Mouse (Mus musculus) kidney, postnatal 4 days (tissue): ENCODE data around the gene Arhgap4.

ENCODE experiments used
- DNase-seq, 2 experiments: peaks; one replicate each; pipeline ENCODE4 v3.0.0; 2021; ENCODE audit warnings: mixed read lengths in 2 of 2

Arhgap4 gene

DNA sequence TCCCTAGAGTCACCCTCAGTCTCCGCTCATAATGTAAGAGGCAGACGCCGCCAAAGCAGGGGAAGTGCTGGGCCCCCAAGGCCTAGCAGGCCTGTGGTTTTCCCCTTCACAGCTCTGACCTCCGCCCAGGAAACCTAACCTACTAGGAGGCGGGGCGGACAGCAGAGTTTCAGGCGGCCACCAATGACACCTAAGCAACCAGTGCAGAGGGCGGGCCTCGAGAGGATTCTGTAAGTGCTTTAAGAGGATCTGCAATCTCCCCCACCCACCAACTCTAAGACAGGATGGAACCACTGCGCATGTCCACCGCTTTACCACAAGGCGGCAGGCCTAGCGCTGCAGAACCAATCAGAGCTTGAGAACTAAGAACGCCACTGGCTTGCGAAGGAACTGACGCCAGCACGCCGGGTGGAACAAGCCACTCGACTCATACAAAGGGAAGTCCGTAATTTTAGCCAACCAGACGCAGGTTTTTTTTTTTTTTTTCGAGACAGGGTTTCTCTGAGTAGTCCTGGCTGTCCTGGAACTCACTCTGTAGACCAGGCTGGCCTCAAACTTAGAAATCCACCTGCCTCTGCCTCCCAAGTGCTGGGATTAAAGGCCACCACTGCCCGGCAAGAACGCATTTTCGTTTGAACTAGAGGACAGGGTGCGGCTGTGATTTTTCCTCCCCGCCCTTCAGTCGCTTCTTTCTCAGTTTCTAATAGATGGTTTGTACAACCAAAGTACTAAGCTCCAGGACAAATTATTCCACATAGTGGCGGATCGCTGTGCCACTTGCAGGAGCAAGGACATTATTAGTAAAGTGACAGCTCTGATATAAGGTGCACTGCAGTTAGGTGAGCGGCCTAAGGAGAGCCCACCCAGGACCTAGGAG is 6.6 kb downstream of the Arhgap4 start:
- peak; percentile 88 to 92 for DNase-seq

DNA sequence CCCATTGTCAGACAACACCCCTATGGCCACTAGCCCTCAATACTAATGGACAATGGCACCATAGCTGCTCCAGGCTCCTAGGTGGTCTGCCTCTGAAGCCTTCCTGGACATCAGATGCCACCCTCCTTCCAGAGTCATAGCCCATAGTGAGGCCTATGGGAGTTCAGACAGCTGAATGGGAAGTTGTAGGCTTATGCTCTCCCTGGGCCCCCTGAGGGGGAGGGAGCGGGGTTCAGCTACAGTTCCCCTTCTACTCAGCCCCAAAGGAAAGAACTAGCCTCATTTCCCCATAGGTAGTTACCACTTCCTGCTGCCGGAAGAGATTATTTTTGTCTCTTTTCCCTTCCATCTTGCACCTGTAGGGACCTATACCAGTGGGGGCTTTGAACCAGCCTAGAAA is 10.1 kb downstream of the Arhgap4 start:
- DNase-seq: no peak

DNA sequence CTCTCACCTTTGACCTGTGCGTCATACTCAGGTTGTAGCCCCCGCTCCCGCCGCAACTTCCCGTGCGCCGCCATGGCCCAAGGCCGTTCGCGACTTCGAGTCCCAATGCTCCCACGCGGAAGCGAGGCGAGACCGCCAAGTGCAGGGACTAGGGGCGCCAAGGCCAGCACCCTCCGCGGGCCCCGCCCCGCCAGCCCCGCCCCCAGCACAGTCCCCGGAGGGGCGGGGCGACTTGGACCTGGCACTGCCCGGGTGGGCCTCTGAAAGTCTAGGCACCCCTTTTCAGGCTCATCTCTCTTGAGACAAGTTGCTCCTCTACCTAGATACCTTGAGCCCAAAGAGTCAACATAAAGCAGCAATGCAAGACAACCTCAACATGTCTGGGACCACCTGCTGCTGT is 10.5 kb downstream of the Arhgap4 start:
- peak; percentile 13 to 39 for DNase-seq

DNA sequence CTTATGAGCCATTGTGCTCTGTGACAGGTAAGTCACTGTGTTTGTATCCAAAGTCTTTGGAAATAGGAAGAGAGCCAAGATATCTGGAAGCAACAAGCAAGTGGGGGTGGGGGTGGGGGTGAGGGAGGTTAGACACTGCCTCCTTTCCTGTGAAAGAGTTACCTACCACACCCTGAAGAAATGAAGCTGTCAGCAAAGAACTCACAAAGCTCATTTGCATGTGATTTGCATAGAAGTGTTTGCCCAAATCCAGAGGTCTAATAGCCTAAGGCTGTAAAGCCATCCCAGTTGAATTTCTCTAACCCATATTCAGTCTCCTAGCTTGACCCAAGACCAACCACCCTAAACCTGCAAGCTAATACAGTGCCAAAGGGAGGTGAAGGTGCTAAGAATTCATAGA is 11.2 kb downstream of the Arhgap4 start:
- DNase-seq: no peak

DNA sequence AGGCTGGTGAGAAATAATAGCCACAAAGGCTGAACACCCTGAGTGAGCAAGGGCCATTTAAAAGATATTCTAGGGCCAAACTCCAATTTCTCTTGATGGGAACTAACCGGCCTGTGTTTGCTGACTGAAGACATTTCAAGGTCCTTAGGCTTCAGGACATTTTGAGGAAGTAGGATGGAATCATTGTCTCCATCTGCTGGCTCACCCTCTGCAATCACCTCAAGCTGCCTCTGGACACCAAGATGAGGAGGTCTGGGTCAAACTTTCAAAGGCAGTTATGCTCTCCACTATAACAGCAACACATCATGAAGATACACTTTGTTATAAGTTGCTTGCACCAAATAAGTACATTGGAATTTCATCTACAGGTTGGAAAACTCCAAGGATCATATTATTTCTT is 11.6 kb downstream of the Arhgap4 start:
- DNase-seq: no peak

DNA sequence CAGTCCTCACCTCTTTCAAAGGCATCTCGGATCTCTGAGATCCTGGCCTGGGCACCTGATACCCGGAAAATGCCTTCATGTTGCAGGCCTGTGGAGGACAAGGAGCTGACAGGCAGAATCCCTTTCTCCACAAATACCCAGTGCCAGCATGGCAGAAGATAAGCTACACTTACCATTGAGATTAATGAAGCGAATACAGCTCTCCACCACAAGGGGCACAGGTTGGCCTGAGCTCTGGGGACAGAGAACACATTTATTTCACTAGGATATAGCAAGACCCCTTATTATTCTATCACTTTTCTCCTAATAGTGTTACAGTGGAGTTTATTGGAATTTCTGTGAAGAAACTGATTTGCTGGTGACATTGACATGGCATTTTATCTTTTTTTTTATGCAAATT is 23.7 kb downstream of the Arhgap4 start:
- DNase-seq: no peak

DNA sequence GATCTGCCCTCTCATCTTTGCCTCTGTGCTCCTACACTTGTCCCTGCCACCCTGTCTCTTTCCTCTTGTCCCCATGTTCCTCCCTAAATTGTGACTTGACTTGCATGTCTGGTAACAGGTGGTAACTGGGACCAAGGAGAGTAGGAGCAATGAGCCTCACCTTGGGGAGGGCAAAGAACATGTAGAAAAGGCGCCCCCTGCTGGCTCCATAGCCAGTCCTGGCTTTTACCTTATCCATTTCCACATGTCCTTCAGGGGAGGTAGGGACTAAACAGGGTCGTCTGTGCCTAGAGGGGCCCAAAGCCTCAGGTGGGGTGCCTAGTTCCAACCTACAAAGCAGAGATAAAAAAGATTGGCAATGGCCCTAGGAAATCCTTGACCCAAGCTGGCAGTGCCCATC is 26.0 kb downstream of the Arhgap4 start, which contains the start of gene L1cam:
L1cam (minus strand) TSS at position 387 of the 400 bp plus-strand sequence.
- peak; percentile 72 to 74 for DNase-seq

DNA sequence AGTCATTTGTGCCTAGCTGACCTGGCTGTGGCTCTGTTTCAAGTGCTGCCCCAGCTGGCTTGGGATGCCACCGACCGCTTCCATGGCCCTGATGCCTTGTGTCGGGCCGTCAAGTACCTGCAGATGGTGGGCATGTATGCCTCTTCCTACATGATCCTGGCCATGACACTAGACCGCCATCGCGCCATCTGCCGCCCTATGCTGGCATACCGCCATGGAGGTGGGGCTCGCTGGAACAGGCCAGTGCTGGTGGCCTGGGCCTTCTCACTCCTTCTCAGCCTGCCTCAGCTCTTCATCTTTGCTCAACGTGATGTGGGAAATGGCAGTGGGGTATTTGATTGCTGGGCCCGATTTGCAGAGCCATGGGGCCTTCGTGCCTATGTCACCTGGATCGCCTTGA is 28.8 kb downstream of the Arhgap4 start:
- DNase-seq: no peak

DNA sequence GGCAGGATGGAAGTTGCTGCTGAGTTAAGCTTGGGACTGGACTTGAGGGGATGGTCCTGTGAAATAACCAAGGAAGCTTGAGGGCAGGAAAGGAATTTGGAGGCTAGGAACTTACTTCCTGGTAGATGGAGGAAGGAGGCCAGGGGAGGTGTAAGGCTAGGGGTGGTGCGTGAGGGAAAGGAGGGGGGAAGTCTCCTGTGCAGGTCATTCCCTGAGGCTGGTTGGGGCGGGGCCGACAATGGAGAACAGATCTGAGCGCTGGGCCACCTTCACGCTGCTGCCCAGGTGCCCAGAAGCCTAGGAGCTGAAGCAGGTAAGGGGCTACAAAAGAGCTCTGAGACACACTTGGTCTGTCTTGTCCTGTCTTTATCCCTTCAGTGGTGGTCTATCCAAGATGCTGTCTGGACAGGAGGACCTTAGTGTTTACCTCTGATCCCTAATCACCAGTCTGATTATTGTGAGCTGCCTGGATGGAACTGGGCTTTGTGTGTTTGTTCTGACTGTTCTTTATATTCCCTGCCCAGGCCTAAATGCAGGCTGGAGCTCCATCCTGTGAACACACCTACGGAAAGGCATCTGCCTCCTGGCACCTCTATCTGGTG is 30.0 kb downstream of the Arhgap4 start, which contains the start of gene Avpr2:
Avpr2 (plus strand) TSS at position 552 of the 602 bp plus-strand sequence.
- DNase-seq: peak; percentile 17 to 20

DNA sequence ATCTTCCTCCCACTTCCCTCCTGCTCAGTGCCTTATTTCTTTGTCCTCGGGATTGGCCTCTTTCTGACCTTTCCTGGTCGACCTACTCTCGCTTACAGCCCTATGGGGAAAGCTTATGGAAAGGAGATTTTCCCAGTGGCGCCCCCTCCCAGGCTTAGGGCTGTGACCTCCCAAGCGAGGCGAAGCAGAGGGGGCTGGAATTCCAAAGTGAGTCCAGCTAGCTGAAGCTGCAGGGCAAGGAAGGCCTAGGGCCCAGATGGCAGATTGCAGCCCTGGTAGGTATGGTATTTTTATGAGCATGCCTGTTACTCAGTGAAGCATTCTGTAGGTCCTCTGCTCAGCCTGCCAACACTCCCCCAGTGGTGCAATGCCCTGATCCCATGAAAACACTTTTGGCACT is 40.2 kb downstream of the Arhgap4 start:
- peak; percentile 49 to 69 for DNase-seq

DNA sequence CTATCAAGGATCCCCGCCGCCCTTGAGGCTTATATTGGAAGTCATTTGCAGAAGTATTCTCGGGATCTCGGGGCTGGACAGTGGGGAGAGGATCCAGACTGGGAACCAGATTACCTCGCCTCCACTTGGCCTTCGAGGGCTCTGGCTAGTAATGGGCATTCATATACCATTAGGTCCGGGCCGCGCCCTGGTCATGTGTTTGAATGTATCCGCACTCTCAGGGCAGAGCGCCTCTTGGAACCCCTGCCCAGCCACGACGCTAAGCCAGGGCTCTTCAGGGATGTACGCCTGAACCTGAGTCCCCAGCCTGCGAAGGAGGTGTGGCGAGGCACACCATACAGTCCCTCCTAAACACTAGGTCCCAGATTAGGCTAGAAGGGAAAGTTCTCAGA is 40.6 kb downstream of the Arhgap4 start:
- peak; percentile 6 to 28 for DNase-seq

DNA sequence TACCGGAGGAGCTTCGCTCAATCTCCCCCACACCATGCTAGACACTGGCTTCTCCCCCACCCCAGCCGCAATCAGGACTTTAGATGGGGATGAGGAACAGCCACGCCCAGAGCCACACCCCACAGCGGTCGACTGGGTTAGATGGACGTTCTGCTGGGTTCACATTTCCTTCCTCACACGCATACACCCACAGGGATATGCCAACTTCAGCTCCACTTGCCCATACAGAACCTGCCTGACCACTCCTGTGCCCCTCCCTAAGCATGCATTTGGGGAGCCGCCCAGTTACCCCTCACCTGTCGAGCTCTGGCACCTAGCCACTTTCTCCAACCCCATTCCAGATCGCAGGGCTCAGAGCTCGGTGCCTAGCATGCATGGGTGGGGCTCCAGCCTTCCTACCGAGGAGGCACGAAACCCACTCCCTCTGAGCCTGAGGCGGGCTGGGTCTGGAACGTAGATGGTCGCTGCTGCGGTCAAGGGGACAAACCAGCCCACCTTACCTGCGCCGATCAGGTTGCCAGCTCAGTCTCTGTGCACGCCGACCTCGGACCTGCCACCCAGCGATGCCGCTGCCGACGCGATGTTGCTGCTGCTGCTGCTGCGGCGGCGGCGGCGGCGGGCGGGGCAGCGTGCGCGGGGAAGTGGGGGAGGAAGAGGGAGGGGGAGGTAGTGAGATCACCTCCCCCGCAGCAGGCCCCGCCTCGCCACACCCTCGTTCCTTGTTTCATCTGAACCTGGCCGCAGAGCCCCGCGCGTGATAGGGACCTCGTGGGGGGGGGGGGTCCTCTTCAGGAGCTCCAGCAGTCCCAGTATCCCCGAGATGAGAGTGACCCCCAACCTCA is 41.3 kb downstream of the Arhgap4 start:
- DNase-seq: peak; percentile 57 to 74

DNA sequence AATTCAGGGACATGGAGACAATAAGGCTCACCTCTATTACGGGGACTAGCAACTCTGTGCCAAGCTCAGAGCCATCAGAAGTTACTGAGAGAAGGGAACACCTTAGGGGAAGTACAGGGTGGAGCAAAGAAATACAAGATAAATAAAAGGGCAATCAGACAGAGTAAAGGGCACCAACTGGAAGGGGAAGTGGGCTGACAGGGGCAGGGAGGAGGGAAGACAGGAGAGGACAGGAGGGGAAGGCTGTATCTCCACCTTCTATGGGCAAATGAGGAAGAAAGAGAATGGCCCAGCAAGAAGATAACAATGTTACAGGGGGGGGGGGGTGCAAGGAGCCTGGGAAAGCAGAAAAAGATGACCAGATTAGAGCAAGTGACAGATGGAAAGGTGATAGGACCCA is 44.7 kb downstream of the Arhgap4 start:
- no peak for DNase-seq

DNA sequence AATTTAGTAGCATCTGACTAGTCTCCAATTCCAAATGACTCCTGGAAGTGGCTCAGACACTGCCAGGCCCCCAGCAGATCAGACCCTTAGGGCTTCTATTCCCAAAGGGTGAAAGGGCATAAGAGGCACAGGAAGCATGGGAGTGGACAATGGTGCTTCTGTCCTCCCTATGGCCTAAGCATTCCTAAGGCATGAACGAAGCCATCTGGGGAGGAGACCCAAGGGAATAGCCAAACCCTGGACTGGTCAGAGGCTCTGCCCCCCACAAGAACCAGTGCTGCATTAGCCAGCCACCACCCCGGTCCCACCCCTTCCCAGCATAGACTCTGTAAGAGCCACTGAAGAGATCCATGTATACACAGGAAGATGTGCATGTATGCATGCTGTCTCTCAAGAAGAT is 45.8 kb downstream of the Arhgap4 start:
- DNase-seq: no peak

DNA sequence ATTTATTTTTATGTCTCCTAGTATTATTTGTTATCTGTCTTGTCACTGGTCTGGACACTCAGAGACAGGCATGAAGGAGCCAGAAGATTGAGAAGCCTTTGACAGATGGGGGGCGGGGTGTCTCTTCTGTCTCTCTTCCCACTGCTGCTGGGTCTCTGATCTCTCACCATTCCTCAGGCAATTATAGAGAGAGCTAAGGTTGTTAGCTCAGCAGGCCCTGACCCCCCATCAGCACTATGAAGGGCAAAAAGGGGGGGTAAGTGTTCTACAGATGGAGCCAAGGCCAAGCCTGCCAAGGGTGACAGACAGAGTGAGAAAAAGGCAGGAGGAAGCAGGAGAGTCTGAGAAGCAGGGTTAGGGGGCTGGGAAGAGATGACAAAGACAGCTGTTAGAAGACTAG is 49.7 kb downstream of the Arhgap4 start:
- no peak for DNase-seq

DNA sequence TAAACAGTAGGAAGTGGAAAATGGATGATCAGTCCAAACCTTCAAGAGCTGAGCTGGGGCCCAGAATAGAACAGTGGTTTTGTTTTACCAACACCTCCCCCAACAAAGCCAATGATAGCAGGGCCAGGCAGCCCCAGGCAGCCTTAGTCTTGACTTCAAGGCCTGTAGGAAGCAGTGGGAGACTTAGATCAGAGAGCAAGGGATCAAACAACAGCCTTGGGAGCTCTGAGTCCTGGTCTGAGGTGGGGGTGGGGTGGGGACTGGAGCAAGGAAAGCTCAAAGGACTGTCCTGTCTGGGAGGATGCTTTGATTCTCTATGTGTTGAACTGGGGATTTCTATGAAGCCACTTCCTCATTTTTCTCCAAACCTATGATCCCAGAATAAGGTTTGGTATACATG is 50.2 kb downstream of the Arhgap4 start:
- DNase-seq: no peak

DNA sequence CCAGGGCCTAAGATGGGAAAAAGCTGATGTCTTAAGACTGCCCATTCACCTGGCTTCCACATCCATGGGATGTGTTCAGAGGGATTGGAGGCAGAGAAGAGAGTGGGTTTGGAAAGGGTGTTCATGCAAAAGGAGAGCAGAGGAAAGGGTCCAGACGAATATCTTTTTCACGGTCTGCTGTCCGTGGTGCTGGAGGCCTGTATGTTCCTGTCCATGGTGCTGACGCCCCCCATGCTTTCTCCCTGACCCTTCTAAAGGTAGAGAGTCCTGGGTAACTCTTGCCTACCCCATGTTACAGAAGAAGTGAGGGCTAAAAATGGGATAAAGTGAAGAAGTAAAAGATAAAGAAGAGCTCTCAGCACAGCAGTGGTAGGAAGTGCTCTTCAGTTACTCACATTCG is 52.3 kb downstream of the Arhgap4 start:
- peak; percentile 55 to 71 for DNase-seq

DNA sequence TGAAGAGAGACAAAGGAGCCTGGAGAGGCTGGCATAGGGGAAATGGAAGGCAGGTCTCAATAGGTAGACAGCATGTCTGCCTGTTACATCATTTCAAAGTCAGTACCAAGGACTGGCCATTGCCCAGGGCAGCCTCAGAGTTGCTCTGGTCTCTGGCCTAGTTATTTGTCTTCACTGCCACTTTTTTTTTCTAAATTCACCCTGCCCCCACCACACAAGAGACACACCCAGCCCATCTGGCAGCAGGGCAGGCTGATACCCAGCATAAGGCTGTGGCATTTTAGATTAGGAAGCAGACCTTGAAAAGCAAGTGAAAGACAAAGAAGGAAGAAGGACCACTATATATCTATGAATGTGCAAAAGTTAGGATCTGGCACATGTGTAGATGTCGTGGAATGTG is 53.8 kb downstream of the Arhgap4 start:
- no peak for DNase-seq

DNA sequence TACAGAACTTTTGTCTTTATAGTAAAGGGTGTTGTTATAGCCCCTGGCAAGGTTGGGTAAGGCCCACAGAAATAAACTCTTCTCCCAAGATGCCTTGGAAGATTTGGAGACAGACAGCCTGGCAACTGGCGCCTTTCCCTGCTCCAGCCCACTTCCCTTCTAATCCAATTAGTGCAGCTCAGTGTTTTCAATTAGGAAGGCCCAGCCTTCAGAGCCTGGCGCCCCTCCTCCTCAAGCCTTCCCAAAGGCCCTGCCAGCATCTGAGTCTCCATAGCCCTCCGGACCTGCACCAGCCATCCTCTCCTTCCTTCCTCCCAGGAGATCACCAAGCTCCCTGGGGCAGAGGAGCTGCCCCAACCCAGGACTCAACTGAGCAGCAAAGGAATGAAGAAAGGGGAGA is 54.4 kb downstream of the Arhgap4 start:
- DNase-seq: no peak

DNA sequence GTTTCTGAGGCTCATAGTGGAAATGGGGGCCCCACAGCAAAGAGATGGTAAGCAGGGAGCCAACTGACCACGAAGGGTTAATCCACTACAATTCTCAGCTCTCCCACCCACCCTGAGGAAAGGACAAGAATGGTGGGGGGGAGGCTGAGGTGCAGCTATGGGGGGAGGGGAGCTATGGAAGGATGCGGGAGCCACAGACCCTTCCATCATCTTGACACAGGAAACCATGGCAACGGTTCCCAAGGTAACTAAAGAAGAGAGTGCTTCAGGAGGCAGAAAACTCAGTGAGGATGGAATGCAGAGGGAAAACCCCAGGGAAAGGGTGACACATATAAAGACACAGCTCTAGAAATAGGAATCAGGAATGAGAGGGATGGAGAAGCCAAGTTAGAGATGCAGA is 57.0 kb downstream of the Arhgap4 start:
- no peak for DNase-seq

DNA sequence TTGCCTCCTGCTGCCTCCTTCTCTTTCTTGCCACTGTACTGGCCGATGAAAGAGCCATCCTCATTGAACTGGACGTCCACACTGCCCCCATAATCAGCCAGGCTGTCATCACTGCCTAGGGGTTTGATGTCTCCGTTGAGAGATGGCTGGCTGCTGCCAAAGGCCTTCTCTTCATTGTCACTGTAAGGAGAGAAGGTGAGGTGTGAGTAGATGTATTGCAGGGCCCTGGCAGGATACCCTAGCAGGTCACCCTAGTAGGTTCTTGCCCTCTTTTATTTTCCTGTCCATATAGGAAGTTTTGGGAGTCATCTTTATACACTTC is 66.6 kb downstream of the Arhgap4 start:
- no peak for DNase-seq

DNA sequence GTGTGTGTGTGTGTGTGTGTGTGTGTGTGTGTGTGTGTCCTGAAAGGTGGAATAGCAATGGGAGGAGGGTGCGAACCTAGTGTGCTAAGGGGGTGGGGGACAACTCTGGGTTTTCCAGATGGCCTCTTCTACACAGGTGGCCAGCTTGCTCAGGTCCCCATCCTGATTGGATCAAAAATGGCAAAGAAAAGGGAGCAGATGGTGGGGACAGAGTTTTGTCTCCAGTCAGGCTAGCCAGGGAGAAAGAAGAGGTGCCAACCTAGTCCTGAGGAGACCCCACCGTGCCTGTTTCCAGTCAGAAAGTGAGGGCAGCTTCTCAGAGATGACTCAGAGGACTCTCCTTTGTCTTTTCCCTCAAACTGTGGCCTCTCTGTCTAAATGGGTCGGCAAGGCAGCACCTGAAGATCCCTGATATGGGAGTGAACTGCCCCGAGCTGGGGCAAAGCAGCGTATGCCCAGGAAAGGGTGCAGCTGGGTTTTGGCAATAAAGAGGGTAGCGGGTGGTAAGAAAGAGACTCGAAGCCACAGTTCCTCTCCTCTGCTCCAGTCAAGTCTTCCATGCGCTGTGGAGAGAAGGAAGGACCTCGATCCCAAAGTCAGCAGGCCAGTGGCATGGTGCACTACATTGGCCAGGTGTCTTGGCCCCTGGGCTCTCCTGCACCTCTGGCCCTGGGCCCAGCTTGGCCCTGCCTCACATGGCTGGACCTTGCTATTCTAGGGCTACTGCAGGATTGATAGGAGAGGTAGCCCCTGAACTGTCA is 67.2 kb downstream of the Arhgap4 start:
- no peak for DNase-seq
